Mouse (Mus musculus) gastrocnemius, adult 18-20 months (tissue): ENCODE measurements at regions not wholly inside any gene's neighbourhood (a gene's known extent, or its start where the extent isn't known, plus 50 kb on each side); places are given as distances from the start of the nearest gene placed in this dataset.

Experiments used
- DNase-seq: peaks from one replicate; pipeline ENCODE4 v3.0.0; 2021; ENCODE audit warnings: low spot score

DNA sequence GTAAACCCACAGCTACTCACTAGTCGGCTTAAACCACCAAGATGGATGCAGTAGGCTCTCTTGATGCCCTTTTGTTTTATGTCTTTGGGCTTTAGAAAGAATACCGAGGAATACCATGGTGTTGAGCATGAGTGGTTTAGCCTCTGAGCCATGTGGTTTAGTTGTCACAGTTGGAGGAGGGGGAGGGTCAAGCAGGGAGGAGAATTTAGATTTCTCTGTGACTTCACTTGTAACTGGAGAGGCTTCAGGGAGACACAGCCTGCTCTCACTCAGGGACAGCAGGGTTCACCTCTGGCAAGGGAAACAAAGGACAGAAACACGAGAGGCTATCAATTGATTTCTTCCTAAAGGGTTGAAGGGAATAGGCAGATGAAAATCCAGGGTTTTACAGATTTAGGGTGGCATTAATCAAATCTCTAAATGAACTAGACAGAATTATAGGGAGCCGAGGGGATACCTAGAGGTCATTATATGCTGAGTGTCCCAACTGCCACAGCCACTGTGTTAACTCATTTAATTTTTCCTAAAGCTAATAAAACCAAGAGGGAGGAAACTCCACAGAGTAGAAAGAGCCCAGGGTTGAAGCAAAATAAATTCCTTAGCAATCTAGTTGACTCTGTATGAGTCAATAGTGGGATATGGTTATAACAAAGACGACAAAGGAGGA, 2113.7 kb upstream of the 5930422O12Rik start:
- no peak for DNase-seq

DNA sequence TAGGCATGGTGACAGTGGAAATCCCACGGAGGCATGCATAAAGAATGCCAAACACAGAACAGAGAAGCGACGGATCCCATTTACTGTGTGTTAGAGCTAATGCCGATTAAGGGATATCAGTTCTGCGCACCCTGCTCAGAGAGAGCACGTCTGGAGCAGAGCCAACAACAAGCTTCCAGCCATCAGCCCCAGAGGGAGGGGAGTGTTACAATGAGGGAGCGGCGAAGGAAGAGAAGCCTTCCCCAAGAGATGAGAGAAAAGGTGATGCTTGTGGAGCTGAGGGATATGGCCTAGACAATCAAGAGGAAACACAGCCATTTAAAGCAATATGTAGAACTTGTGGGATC, 2113.2 kb upstream of the 5930422O12Rik start:
- DNase-seq: no peak

DNA sequence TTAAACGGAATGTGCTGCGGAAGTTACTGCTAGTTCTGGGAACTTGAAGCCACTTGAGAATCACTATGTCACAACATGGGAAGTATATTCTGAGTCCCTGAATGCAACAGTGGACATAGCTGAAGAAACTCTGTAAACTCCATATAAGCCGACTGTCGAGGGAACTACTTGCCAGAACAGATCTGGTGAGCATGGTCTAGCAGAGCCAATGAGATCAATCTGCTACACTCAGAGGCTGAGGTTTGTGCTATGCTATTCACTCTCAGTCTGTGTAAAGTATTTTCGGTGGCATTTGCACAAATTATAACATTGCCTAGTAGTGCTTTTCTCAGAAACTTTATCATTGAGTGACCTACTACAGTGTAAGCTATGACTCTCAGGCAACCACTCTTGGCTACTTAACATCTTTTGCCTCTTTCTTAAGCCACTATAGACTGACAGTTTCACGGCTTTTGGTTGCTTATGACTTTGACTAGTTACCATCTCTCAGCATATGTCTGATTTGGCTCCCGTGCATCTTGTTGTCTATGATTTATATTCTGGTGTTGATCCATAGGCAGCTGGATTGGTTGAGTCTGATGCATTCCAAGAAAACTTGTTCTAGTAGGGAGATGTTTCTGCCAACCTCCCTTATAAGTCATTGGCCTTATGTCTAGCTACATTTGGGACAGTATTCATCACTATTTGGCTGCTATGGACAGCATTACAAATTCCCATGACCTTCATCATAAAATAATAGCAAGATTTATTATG, 2094.8 kb upstream of the 5930422O12Rik start:
- DNase-seq: no peak

DNA sequence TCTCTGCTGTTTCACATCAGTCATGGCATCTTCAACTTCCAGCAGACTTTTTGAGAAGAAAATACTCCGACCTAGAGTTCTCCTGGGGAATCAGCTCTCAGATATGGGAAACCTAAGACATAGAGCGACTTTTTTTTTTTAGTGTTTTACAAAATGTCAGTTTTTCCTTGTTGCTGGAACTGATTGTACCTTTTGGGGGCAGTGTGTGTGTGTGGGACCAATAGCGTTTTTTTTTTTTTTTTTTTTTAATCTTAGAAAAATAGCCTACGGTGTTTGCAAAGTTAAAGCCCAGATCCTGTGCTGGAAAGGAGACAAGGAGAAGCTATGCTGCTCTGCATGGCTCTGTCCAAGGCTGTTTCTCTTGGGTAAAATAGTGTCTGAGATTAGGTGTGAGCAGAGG, 2080.0 kb upstream of the 5930422O12Rik start:
- DNase-seq: no peak

- DNase-seq: no peak
Measured at GRCm38 (mm10) chr8:31369636-31370035, 2058.9 kb upstream of the 5930422O12Rik start.

DNA sequence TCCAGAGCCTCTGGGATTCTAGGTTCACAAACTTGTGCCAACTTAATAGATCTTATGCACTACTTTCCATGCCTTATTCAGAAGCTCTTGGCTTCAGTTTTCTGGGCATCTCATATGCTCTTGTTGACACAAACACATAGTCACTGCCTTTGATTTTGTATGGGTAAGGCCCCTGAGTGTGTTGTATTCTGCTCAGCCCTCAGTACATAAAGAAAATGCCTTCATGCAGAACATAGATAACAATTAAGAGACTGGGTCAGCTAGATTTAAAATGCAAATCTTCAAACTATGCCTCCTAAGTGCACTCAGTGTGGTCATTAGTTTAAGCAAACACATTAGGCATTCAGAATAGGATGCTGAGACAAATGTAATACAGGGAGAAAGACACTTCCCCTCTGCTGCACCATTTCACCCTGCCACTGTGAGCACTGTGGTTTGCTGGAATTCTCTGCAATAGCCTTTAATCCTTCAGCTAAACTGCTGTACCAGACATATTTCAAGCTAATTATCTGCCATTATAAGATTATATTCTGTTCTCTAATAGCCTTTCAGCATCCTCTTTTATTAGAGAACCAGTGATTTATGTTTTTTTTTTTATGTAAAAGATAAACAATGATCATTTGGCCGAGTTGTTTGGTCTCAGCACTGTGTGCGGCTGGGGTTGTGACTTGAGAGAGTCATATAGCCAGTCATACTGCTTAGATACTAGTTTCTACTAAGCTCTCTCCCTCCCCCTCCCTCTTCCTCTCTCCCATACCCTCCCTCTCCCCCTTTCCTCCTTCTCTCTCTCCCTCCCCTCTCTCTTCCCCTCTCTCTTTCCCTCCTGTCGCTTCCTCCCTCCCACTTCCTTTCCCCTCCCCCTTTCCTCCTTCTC, 2058.1 kb upstream of the 5930422O12Rik start:
- DNase-seq: no peak

DNA sequence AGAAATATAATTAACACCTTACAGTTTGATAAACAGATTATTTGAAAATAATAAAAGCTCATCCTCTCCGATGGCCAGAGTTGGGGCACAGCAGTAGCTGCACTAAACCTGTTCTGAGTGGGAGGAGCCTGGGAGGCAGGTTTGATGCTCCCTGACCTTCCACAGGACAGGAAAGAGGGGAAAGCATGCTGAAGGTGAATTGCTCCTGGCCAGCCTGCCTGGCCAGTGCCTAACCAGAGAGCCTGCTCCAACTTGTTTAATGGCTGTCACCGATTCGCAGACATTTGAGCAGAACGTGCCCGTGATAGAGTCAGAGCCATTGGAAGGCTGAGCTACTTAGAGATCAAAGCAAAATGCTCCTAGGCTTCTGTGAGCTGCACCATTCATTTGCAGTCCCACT, 2056.9 kb upstream of the 5930422O12Rik start:
- no peak for DNase-seq

GRCm38 (mm10) chr8:31372397-31372796, 2056.1 kb upstream of the 5930422O12Rik start:
- DNase-seq: no peak

DNA sequence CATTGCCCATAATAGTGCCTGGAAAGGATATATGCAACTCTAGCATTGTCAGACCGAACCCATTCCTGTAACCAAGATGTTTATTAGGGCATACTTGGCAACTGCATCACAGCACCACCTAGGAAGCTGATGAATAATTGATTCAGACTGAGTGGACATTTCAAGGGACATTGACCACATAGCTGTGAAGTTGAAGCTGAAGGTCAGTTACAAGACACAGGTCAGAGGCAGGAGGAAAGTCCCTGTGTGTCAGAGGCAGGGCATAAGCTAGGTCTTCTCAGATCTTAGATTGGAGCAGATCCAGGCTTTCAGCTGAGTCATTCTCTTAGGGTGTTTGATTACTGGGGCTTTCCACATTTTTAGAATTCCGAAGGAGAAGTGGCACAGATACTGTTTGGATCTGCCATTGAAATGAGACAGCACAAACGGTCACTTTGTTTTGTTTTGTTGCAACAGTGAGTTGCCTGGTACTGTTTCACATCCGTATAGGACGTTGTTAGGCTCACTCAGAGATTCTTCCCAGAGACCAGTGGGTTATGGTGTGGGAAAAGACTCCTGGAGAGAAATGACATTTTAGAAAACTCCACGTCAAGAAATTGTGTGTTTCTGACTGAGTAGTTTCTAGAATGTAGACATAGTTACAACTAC, 2055.2 kb upstream of the 5930422O12Rik start:
- no peak for DNase-seq

GRCm38 (mm10) chr8:31377698-31378334, 2050.7 kb upstream of the 5930422O12Rik start:
- no peak for DNase-seq

- DNase-seq: no peak
Measured at GRCm38 (mm10) chr8:31404811-31405210, 2023.7 kb upstream of the 5930422O12Rik start.

GRCm38 (mm10) chr8:31422241-31422640, 2006.3 kb upstream of the 5930422O12Rik start:
- DNase-seq: no peak

DNA sequence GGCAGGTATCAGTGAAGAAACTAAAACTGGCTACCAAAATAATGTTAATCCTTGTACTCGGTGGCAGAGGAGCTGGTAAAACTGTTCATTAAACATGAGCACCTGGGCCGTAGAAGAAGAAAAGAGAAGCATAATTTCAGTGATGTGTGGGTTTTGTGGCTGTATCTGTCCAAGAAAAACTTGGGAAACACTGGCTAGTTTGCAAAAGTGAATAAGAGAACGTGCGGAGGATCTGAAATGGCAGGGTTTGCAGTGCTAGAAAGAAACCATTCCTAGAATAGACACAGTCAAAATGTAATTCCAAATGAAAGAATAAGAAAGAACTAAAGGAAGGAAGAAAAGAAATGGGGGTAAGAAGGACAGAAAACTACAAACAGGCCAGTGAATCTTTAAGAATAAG, 2000.8 kb upstream of the 5930422O12Rik start:
- DNase-seq: no peak

- peak; percentile 4 for DNase-seq
Measured at GRCm38 (mm10) chr8:31436445-31437191, 1991.9 kb upstream of the 5930422O12Rik start.

DNA sequence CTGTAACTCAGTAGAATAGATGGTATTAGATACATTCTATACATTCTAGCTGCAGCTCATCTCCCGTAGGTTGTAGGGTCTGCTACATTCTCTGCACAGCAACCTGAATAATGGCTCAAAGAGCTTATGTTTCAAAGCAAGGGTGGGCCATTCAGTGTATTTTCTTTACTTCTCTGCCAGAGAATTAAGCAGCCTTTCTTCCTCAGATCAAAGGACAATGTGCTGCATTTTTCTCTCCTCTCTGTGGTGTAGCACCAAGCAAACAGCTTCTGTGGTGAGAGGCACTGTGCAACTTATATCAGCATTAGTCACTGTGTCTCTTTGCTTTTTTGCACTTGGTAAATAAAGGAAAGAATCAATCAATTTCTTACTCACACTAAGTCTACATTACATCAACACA, 1983.7 kb upstream of the 5930422O12Rik start:
- DNase-seq: no peak

- no peak for DNase-seq
Measured at GRCm38 (mm10) chr8:31447984-31448383, 1980.5 kb upstream of the 5930422O12Rik start.

DNA sequence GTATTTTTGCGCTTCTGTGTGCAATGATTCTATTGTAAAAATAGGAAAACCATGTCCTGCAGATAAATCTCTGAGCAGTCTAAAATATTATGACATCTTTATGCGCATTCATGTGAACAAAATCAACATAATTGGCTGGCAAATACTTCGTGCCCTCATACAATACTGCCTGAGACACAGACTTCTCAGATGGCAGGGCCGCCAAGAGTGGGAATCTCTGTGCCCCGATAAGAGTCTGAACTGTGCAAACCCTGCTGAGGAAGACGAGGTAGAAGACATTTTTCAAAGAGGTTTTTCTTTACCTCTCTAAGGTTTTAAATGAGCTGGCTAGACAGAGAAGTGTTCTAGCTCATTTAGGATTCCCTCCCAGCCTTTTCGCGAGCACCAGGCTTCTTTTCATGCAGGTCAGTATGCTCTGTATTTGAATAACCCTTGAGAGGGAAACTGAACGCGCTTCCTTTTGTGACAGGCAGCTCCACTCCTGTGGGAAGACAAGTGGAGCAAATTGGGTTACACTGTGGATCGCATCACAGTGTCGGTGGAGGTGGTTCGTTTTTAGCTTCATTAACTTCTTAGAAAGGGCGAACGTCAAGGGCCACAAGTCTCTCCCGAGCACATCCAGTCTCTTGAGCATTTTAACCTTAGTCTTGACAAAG, 1973.6 kb upstream of the 5930422O12Rik start:
- no peak for DNase-seq

- no peak for DNase-seq
Measured at GRCm38 (mm10) chr8:31460349-31460748, 1968.2 kb upstream of the 5930422O12Rik start.
